In genomic region chr5:65667644-65668043, GRCm38 (mm10) we compare ENCODE assay signal across 16 mouse cellular contexts. TPM values are rescaled to one million over a fixed set of nuclear protein-coding genes. Genes with fewer than 3 reads are reported as not detected.
DNase-seq lines count a peak whose midpoint lies in the region; ATAC-seq and TF ChIP-seq lines count a peak whose summit lies in the region.
"Had no signal": no experiment of that assay in that cellular context is flagged by ENCODE, and none has a peak within 500 bp of the region (broad histone marks: within the 10 kb centered on the region; RNA-seq: fewer than 3 reads in every experiment).

No protein-coding gene starts in this region.

- H3K27ac ChIP-seq in layer of hippocampus, adult 2 months: no peak overlapping the region
- no peak overlapping the region for H3K27ac ChIP-seq in ES-Bruce4 (ENCODE audit: insufficient read depth, low read length)
- H3K27ac ChIP-seq: forebrain, embryonic 12.5 days; hindbrain, embryonic 13.5 days; neural tube, embryonic 15.5 days had no signal

- H3K4me1 ChIP-seq in ES-Bruce4 (ENCODE audit: control insufficient read depth, insufficient read depth, low read length): no peaks in the 10 kb centered on the region
- H3K4me1 ChIP-seq: forebrain, embryonic 12.5 days; hindbrain, embryonic 13.5 days; neural tube, embryonic 15.5 days had no signal

- no peak overlapping the region for H3K4me3 ChIP-seq in layer of hippocampus, adult 2 months
- H3K4me3 ChIP-seq in ES-Bruce4 (ENCODE audit: low read depth, low read length): no peak overlapping the region
- H3K4me3 ChIP-seq: forebrain, embryonic 12.5 days; hindbrain, embryonic 13.5 days; neural tube, embryonic 15.5 days had no signal

- peak; percentile 53 for DNase-seq in CD4-positive, CD25-positive, alpha-beta regulatory T cell, adult 2 months (ENCODE audit: low read depth, low spot score)
- DNase-seq in layer of hippocampus, adult 2 months (ENCODE audit: low spot score in 2 of 2): no peak
- no peak for DNase-seq in layer of hippocampus, adult 8-10 months (ENCODE audit: low spot score in 2 of 2)
- peak; percentile 33 for DNase-seq in naive thymus-derived CD4-positive, alpha-beta T cell, adult 2 months (ENCODE audit: low read depth)
- no peak for DNase-seq in embryo, embryonic 10 days (ENCODE audit: low spot score)
- DNase-seq in layer of hippocampus, adult 9-11 months: no peak
- DNase-seq: adrenal gland, adult 8-10 months; cerebellum, postnatal 36 days; heart, adult 11 months; left cerebral cortex, postnatal 4 days; lung, adult 2 months had no signal

- peaks cover 16% of the 10 kb centered on the region; the same call in 1 of the 2 replicates for H3K36me3 ChIP-seq in ES-Bruce4 (ENCODE audit: control insufficient read depth, insufficient read depth, low read length, poor library complexity, severe bottlenecking)
- H3K36me3 ChIP-seq: hindbrain, embryonic 13.5 days had no signal

- no peak for TF ChIP-seq EP300 in ES-Bruce4 (IDR thresholded peaks at IDR 0.05; ENCODE audit: insufficient read depth, low read depth, low read length)

- TF ChIP-seq CTCF in layer of hippocampus, adult 2 months (conservative IDR thresholded peaks at IDR 0.05): peak; percentile 46
- TF ChIP-seq CTCF in ES-Bruce4 (IDR thresholded peaks at IDR 0.05; ENCODE audit: low read depth, low read length): peak; percentile 33

- ATAC-seq in CD4-positive, CD25-positive, alpha-beta regulatory T cell, adult 4 months: no peak

- no peak overlapping the region for H3K9ac ChIP-seq in ES-Bruce4 (ENCODE audit: low read depth, poor library complexity, severe bottlenecking)
- H3K9ac ChIP-seq: forebrain, embryonic 12.5 days; hindbrain, embryonic 13.5 days; neural tube, embryonic 15.5 days had no signal

- TF ChIP-seq POLR2A in ES-Bruce4 (IDR thresholded peaks at IDR 0.05; ENCODE audit: insufficient read depth, low read length): no peak

- H3K9me3 ChIP-seq in ES-Bruce4 (replicated peaks; ENCODE audit: control insufficient read depth, insufficient read depth, low read length, poor library complexity, severe bottlenecking): no peaks in the 10 kb centered on the region
- H3K9me3 ChIP-seq: forebrain, embryonic 12.5 days; hindbrain, embryonic 13.5 days; neural tube, embryonic 15.5 days had no signal

- H3K27me3 ChIP-seq in ES-Bruce4 (ENCODE audit: control insufficient read depth, insufficient read depth, low read length, poor library complexity, severe bottlenecking): no peaks in the 10 kb centered on the region
- H3K27me3 ChIP-seq: forebrain, embryonic 12.5 days; hindbrain, embryonic 13.5 days; neural tube, embryonic 15.5 days had no signal

RNA-seq across cellular contexts. Expression of gene Pds5a, which starts 30.4 kb away (rescaled TPM):
- 100 to 1,000 TPM in 1 of 2 experiments, 10 to 100 TPM in 1; 85.0 to 102 TPM for polyA plus RNA-seq in CD4-positive, CD25-positive, alpha-beta regulatory T cell, adult 4 months (2017; shearing (Covaris generic))
- 10 to 100 TPM; 79.5 to 84.3 TPM for total RNA-seq in layer of hippocampus, adult 2 months (2021)
- total RNA-seq in layer of hippocampus, adult 8-10 months (2022): 100 to 1,000 TPM in 1 of 4 experiments, 10 to 100 TPM in 3; 77.7 to 101 (median 85.5) TPM
- polyA plus RNA-seq in ES-Bruce4 (2011; ENCODE audit: insufficient read depth, insufficient read length, low read depth, missing spikeins): 318 and 327 TPM in 2 replicates

Comparison
In these comparisons a context has a peak if more than half of its experiments do, and no peak if none do; other contexts are left out.
1. DNase-seq: peak in CD4-positive, CD25-positive, alpha-beta regulatory T cell, adult 2 months (single experiment) and naive thymus-derived CD4-positive, alpha-beta T cell, adult 2 months (single experiment); none in layer of hippocampus, adult 2 months (0 of 2), layer of hippocampus, adult 8-10 months (0 of 2), embryo, embryonic 10 days (single experiment) and layer of hippocampus, adult 9-11 months (single experiment).